Mouse (Mus musculus) testis, adult 2 months (tissue): ENCODE results near the gene Polm.

Experiments
- CTCF ChIP-seq: fragments of 200-500 bp; IDR thresholded peaks from 2 replicates; pipeline ENCODE4 v1.5.1; 2012; ENCODE audit warnings: low read depth, mild to moderate bottlenecking, inconsistent platforms, low read length, moderate library complexity; ENCODE audit not compliant: control insufficient read depth, insufficient read depth, insufficient replicate concordance
- POLR2A ChIP-seq: fragments of 200-500 bp; IDR thresholded peaks from 2 replicates; pipeline ENCODE4 v1.6.1; 2012; ENCODE audit warnings: low read depth, mild to moderate bottlenecking, inconsistent platforms, low read length, moderate library complexity; ENCODE audit not compliant: control insufficient read depth

- TF ChIP-seq POLR2A (no peak), CTCF (no peak)
Measured at GRCm38 (mm10) chr11:5856479-5857130, 18.8 kb upstream of the Polm start.
